Mouse (Mus musculus) bone marrow, adult 2 months (tissue): Measurements from ENCODE around the gene Lyg1.

Source experiments
- CTCF ChIP-seq: fragments of 200-500 bp; IDR thresholded peaks from 2 replicates; pipeline ENCODE4 v1.5.1; 2011; ENCODE audit warnings: low read length, control low read depth; ENCODE audit not compliant: control insufficient read depth, insufficient read depth
- POLR2A ChIP-seq: fragments of 200-500 bp; IDR thresholded peaks from 2 replicates; pipeline ENCODE4 v1.6.1; 2011; ENCODE audit warnings: low read depth, mild to moderate bottlenecking, control low read depth, low read length, borderline replicate concordance; ENCODE audit not compliant: control insufficient read depth

DNA sequence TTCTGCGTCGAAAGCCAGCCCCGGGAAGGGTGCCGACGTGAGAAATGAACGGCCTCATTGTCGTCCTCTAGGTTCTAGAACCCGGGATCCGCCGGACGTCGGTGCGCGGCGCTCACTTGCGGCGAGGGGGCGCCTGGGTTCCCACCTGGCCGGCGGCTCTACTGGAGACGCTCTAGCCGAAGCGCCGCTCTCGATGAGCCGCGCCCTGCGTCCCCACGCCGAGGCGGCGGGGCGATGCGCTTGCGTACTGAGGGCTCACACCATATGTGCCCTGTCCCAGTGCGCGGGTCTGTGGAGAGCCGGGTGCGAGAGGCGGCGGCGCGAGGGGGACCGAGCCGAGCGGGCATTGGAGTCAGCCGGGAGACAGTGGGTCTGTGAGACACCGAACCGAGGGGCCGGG is 40.3 kb upstream of the Lyg1 start, which contains the start of the genes Txndc9 and Eif5b:
- TF ChIP-seq CTCF = peak; percentile 21; the same call in 1 of the 2 replicates
- peak; percentile 85; the same call in 1 of the 2 replicates for TF ChIP-seq POLR2A
